Mouse (Mus musculus) cerebellum, adult 11 months (tissue): Measurements from ENCODE around the gene Hip1r.

Experiments
- DNase-seq: peaks from one replicate; pipeline ENCODE4 v3.0.0; 2022

Hip1r gene

DNA sequence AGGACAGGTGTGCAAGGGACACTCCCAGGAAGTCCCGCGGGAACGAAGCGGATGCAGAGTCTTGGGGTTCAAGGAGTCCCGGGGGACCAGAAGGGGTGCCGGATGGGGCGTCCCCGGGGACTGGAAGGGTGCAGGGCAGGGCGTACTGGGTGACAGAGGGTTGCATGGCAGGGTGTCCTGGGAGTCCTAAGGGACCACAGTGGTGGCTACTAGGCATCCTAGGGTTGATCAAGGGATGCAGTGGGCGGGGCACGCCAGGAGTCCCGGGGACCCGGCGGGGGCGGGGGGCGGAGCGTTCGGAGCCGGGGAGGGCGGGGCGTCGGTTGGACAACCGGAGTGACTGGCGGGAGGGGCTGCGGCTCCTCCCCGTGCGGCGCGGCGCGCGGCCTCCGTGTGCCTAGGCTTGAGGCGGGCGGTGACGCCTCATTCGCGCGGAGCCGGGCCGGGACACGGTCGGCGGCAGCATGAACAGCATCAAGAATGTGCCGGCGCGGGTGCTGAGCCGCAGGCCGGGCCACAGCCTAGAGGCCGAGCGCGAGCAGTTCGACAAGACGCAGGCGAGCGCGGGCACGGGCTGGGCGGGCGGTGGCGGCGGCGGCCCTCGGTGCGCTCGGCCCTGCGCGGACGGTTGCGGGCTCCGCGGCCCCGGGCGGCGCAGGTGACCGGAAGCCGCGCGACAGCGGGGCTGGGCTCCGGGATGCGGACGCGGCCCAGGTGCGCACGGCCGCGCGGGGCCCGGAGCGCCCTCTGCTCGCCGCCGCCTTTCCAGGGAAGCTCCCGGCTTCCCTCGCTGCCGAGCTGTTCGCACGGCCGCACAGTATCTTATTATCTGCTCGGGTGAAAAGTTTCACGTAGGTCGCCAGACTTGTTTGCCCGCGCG is at the start of gene Hip1r:
Gene Hip1r (plus strand): TSS at position 330 of the 880 bp plus-strand sequence.
- peak; percentile 75 for DNase-seq

DNA sequence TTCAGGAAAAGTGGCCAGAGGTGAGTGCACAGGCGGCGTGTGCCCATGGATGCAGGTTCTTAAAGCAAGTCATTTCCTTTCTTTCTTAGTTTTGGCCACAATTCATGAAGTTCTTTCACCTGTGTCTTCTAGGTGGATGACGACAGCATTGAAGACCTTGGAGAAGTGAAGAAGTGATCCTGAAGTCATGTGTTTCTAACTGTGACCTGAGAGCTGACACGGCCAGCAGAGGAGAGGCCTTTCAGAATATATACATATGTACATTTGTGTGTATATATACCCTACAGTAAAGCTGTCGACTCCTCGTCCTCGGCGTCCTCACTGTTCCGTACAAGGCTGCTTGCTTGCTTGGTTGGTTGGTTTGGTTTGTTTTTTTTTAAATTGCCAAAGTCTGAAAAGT is 46.3 kb upstream of the Hip1r start, which contains the start of gene Gm43518:
Gene Gm43518 (plus strand): TSS at position 301 of the 400 bp plus-strand sequence.
- no peak for DNase-seq

DNA sequence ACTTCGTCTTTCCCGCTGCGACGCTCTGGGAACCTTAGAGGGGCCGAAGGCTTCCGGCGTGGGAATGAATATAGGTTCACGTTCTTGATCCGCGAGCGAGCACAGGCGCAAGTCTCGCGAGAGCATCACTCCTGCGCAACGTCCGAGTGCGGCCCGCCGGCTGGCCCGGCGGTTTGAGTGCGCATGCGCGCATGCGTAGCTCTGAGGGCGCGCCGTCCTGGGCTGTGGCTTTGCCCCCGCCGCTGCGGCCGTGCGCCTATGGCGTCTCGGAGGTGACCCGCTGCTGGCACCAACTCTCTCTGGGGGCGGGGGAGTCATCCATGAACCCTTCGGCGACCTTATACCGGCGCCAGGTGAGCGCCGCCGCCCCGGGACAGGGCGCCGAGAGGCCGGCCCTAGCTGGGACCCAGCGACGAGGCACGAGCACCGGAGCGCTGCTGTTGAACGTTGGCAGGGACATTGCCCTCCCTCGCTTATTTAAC is 42.9 kb upstream of the Hip1r start, which contains the start of gene Ccdc62:
Gene Ccdc62 (plus strand): TSS at position 172 of the 482 bp plus-strand sequence.
- DNase-seq, result peak; percentile 94

GRCm38 (mm10) chr5:123931131-123931530 is 42.3 kb upstream of the Hip1r start:
- DNase-seq, result no peak

- no peak for DNase-seq
Observed at GRCm38 (mm10) chr5:123932927-123933326, 40.5 kb upstream of the Hip1r start.

DNA sequence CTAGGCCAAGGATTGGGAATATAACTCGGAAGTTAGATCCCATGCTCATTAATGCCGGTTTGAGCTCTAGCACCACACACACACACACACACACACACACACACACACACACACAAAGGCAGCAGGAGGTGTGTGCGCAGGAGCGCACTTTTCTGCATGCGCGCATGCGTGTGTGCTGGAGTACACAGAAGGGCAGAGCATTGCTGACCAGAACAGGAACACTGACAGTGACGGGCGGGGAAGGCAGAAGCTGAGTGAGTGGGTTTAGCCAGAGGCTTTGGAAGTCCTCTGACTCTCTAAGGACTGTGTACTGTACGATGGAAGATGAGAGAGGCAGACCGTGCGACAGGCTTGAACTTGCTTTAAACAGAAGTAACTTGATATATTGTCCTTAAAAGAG is 39.9 kb upstream of the Hip1r start:
- DNase-seq, result no peak

GRCm38 (mm10) chr5:123933957-123934591 is 39.4 kb upstream of the Hip1r start:
- no peak for DNase-seq

- DNase-seq, result no peak
Observed at GRCm38 (mm10) chr5:123935931-123936330, 37.5 kb upstream of the Hip1r start.

GRCm38 (mm10) chr5:123938479-123938878 is 34.9 kb upstream of the Hip1r start:
- DNase-seq, result no peak

DNA sequence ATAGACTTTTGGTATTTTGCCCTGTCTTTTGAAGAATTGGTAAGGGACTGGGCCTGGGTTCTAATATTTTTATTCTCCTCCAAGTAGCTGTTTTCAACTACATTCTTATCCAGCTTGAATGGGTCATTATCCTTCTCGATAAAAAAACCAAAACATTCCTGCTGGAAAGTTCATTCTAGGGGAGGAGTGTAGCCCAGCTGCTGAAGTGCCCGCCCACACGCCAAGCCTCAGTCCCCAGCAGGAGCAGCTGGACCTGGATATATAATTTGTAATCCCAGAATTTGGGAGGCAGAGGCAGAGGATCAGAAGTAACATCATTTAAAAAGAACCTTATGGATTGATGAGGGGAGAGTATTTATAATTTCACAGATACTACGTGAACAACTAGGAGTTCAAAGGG is 26.9 kb upstream of the Hip1r start:
- DNase-seq, result no peak

GRCm38 (mm10) chr5:123947041-123947761 is 26.2 kb upstream of the Hip1r start:
- DNase-seq, result no peak

DNA sequence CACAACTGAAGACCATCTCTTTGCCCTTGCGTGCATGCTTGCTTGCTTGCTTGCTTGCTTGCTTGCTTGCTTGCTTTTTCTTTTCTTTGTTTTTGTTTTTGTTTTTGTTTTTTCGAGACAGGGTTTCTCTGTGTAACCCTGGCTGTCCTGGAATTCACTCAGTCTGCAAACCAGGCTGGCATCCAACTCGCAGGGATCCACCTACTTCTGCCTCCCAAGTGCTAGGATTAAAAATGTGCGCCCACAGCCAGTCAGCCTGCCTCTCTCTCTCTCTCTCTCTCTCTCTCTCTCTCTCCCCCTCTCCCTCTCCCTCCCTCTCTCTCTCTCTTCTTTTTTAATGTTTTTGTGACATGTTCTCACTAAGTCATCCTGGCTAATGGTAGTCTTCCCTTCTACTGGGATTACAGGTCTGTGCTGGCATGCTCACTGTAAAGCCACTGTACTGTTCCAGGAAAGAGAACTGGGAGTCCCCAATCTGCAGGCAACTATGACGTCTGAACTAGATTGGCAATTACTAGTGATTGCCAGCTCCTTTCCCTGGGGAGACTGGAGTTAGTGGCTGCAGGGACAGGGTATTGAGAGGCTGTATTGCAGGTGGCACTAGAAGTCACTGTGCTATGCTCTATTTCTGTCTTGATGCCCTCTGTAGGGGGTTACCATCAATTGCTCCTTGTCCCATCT is 20.9 kb upstream of the Hip1r start:
- no peak for DNase-seq

DNA sequence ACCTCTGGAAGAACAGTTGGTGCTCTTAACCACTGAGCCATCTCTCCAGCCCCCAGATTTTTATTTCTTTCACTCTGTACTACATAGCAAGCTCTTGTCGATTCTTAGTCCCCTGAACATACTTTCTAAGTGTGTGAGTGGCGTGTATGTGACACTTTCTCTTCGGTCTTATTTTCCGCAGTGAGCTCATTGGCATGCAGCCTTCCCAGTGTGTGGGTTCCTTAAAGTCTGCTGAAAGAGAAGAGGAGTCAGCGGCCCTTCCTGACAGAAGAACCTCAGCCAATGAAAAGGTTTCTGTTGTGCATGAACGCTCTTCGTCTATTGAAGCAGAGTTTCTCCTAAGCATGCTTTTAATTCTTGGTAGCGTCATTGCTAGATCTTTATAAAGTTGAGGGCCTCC is 16.2 kb upstream of the Hip1r start:
- no peak for DNase-seq

GRCm38 (mm10) chr5:123959018-123959417 is 14.4 kb upstream of the Hip1r start:
- DNase-seq, result no peak

GRCm38 (mm10) chr5:123960129-123960528 is 13.3 kb upstream of the Hip1r start:
- no peak for DNase-seq

DNA sequence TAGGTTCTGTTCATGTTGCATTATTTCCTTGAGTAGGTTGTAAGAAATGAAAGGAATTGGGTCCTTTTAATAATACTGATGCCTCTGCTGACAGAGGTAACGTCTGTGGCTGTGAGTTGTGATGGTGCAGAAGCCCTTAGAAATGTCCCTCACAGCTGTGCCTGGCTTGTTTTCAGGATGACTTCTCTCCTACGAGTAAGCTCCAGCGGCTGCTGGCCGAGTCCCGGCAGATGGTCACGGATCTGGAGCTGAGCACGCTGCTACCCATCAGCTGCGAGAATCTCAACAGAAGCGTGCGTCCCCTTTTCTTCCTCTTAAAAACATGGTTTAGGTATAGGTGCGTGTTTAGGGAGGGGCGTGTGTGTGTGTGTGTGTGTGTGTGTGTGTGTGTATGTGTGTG is 12.4 kb upstream of the Hip1r start:
- DNase-seq, result no peak

GRCm38 (mm10) chr5:123964208-123964607 is 9.2 kb upstream of the Hip1r start:
- no peak for DNase-seq

DNA sequence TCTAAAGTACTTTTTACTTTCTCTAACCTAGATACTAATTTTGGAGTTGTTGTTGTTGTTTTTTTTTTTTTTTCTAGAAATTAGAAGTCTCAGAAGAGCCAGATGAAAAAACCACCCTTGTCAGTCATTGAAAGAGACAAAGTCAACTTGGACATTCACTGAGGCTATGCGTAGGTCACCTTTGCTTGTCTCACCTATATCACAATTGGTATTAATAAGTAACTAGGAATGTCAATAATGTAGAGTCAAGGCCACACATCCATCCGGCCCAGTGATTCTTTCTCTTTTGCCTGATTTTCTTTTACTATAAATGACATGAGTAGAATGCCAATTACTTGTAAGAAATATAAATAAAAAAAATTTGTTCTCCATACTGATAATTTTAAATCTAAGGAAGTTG is 6.7 kb upstream of the Hip1r start:
- DNase-seq, result no peak

GRCm38 (mm10) chr5:123968468-123968867 is 5.0 kb upstream of the Hip1r start:
- DNase-seq, result no peak

- DNase-seq, result no peak
Observed at GRCm38 (mm10) chr5:123969216-123969615, 4.2 kb upstream of the Hip1r start.

- DNase-seq, result no peak
Observed at GRCm38 (mm10) chr5:123970576-123970975, 2.9 kb upstream of the Hip1r start.

GRCm38 (mm10) chr5:123972453-123972852 is 975 bp upstream of the Hip1r start:
- DNase-seq, result no peak

GRCm38 (mm10) chr5:123974179-123974485 is 704 bp downstream of the Hip1r start:
- peak; percentile 37 for DNase-seq
